Mouse (Mus musculus) gonadal fat pad, adult 2 months (tissue): ENCODE measurements around the gene Olfr123. TPM values are rescaled to one million over a fixed set of nuclear protein-coding genes. Genes with fewer than 3 reads are reported as not detected.

Experiments used
- DNase-seq: peaks from one replicate; pipeline ENCODE4 v3.0.0-alpha.2; 2012; ENCODE audit warnings: low read depth
- polyA plus RNA-seq: library from polyadenylated mRNA; depleted of rRNA; stranded (reverse); fragments of >200 nt; gene quantifications from 2 replicates; pipeline ENCODE4 v1.2.3, GENCODE M21; 2012; rRNA removed

Olfr123 gene
- not detected in 2 replicates for polyA plus RNA-seq

DNA sequence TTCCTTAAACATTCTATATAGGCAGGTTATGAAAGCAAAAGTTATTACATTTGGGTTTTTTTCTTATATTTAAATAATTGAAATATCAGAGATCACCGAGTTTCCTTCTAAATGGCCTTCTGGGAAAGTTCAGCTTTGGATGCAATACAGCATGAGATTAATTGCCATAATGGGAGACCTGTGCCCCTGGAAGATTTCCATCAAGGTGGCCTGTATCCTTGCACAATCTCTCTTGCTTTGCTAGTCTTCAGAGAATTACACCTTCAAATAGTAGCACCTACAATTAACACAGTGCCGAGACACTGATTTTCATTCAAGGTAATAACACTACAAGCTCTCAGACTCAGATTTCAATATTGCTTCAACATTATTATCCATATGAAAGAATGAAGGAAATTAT lies at the start of gene Olfr123:
TSS of gene Olfr123 (plus strand) at position 301 of the 400 bp plus-strand sequence.
- no peak for DNase-seq

GRCm38 (mm10) chr17:37768307-37768706 lies 25.0 kb upstream of the Olfr123 start, which contains the start of gene Olfr122:
Gene Olfr122 (plus strand): TSS chr17:37768607.
- DNase-seq, result no peak

DNA sequence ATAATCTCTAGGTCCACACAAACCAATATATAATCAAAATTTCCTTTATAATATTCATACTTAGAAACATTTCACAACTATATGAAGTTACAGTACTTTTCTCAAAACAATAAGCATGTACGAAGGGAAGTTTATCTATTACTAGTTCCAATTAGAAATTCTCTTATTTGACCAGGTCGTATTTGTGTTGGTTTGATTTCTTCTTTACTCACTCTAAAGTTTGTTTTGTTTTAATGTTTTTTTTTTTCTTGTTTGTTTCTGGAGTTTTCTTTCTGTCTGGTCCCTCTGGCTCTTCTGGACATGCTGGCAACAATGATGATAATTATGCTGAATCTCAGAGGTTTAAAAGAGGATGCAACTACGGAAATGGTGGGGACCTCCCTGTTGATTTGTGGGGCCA lies 6.3 kb downstream of the Olfr123 start, which contains the start of gene Olfr124:
TSS of gene Olfr124 (plus strand) at position 301 of the 400 bp plus-strand sequence.
- no peak for DNase-seq

DNA sequence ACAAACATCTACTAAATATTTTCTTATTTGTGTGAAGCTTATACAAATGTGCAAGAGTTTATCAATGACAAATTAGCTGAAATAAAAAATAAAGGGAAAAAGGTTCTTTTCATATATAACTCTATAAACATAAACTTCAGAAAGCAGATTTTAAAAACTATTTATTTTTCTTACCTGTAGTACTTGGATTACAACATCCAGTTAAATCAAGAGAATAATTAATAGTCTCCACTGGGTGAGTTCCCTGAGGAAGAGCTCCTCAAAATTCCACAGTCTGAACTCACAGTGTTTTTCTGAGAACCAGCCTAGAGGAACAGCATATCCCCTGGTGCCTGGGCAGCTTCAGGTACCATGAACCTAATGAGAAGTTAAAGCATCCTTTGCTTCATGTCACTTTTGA lies 39.3 kb downstream of the Olfr123 start, which contains the start of gene Olfr125:
TSS of gene Olfr125 (plus strand) at position 301 of the 400 bp plus-strand sequence.
- no peak for DNase-seq

GRCm38 (mm10) chr17:37847183-37847582 lies 53.9 kb downstream of the Olfr123 start, which contains the start of gene Olfr126:
Gene Olfr126 (plus strand): TSS chr17:37847483.
- DNase-seq, result no peak

Other genes with a start within 250 kb of the Olfr123 start
- not detected in 2 replicates for gene Olfr112, start 224.1 kb upstream of the Olfr123 start, polyA plus RNA-seq
- gene Olfr113, start 215.9 kb upstream of the Olfr123 start, polyA plus RNA-seq, result not detected in 2 replicates
- gene Olfr114, start 200.8 kb upstream of the Olfr123 start, polyA plus RNA-seq, result not detected in 2 replicates
- not detected in 2 replicates for gene Olfr115, start 166.4 kb upstream of the Olfr123 start, polyA plus RNA-seq
- gene Olfr116, start 166.3 kb upstream of the Olfr123 start, polyA plus RNA-seq, result not detected in 2 replicates
- gene Olfr117, start 129.7 kb upstream of the Olfr123 start, polyA plus RNA-seq, result not detected in 2 replicates
- not detected in 2 replicates for gene Olfr118, start 126.5 kb upstream of the Olfr123 start, polyA plus RNA-seq
- not detected in 2 replicates for gene Olfr119, start 97.0 kb upstream of the Olfr123 start, polyA plus RNA-seq
- not detected in 2 replicates for gene Olfr120, start 71.7 kb upstream of the Olfr123 start, polyA plus RNA-seq
- gene Olfr121, start 44.7 kb upstream of the Olfr123 start, polyA plus RNA-seq, result not detected in 2 replicates
- gene Olfr122, start 24.9 kb upstream of the Olfr123 start, polyA plus RNA-seq, result not detected in 2 replicates
- not detected in 2 replicates for gene Olfr124, start 6.4 kb downstream of the Olfr123 start, polyA plus RNA-seq
- gene Olfr125, start 39.4 kb downstream of the Olfr123 start, polyA plus RNA-seq, result not detected in 2 replicates
- not detected in 2 replicates for gene Olfr126, start 54.0 kb downstream of the Olfr123 start, polyA plus RNA-seq
- not detected in 2 replicates for gene Olfr127, start 106.9 kb downstream of the Olfr123 start, polyA plus RNA-seq
- not detected in 2 replicates for gene Olfr128, start 127.0 kb downstream of the Olfr123 start, polyA plus RNA-seq
- gene Olfr761, start 159.6 kb downstream of the Olfr123 start, polyA plus RNA-seq, result not detected in 2 replicates